Mouse (Mus musculus) midbrain, postnatal 0 days (tissue): Measurements from ENCODE around the gene B3gnt3. TPM values are rescaled to one million over a fixed set of nuclear protein-coding genes. Genes with fewer than 3 reads are reported as not detected.
"Not testable (repeated sequence)": the region's sequence is repeated elsewhere in the genome, so short reads cannot be mapped to it uniquely, and the experiment has no call there.

Experiments used
- ATAC-seq: fragments of 200-750 bp; cut with Nextera tagmentation; 2 replicates; pipeline ENCODE4 v1.8.0; 2017; ENCODE audit warnings: moderate number of reproducible peaks, mild to moderate bottlenecking, moderate TSS enrichment, moderate library complexity; ENCODE audit not compliant: low FRiP score
- DNase-seq: peaks from one replicate; pipeline ENCODE4 v3.0.0-alpha.2; 2015; ENCODE audit warnings: low spot score
- H3K27ac ChIP-seq: fragments of 300-500 bp; sonication (generic); 2 replicates; pipeline ENCODE4 v1.5.1; 2014; ENCODE audit warnings: low read depth, mild to moderate bottlenecking, low read length, mixed read lengths
- H3K27me3 ChIP-seq: fragments of 300-500 bp; sonication (generic); 2 replicates; pipeline ENCODE4 v1.6.1; 2014; ENCODE audit warnings: low read length, control low read depth, mixed read lengths; ENCODE audit not compliant: insufficient read depth
- H3K36me3 ChIP-seq: fragments of 300-500 bp; sonication (generic); 2 replicates; pipeline ENCODE4 v1.6.1; 2014; ENCODE audit warnings: low read length, control low read depth, mixed read lengths; ENCODE audit not compliant: insufficient read depth
- H3K4me1 ChIP-seq: fragments of 300-500 bp; sonication (generic); 2 replicates; pipeline ENCODE4 v1.6.1; 2014; ENCODE audit warnings: mild to moderate bottlenecking, control low read depth, antibody characterized with exemption, low read length, mixed read lengths; ENCODE audit not compliant: insufficient read depth
- H3K4me2 ChIP-seq: fragments of 300-500 bp; sonication (generic); 2 replicates; pipeline ENCODE4 v1.6.1; 2014; ENCODE audit warnings: low read depth, mild to moderate bottlenecking, low read length, mixed read lengths; ENCODE audit not compliant: poor library complexity, severe bottlenecking
- H3K4me3 ChIP-seq: fragments of 300-500 bp; sonication (generic); 2 replicates; pipeline ENCODE4 v1.5.1; 2014; ENCODE audit warnings: low read depth, mild to moderate bottlenecking, low read length, moderate library complexity
- H3K9ac ChIP-seq: fragments of 300-500 bp; sonication (generic); replicated peaks from 2 replicates; pipeline ENCODE4 v1.6.1; 2014; ENCODE audit warnings: mild to moderate bottlenecking, low read length, moderate library complexity, mixed read lengths; ENCODE audit not compliant: poor library complexity, severe bottlenecking
- H3K9me3 ChIP-seq: fragments of 300-500 bp; sonication (generic); 2 replicates; pipeline ENCODE4 v1.6.1; 2016; ENCODE audit warnings: low read length, control low read depth
- CTCF ChIP-seq: IDR thresholded peaks from 2 replicates; pipeline ENCODE4 v1.5.1; 2016; ENCODE audit warnings: antibody characterized with exemption, mild to moderate bottlenecking
- WGBS: fragments of 180-500 bp; shearing (Covaris S2); extraction: QIAGEN DNeasy Blood & Tissue Kit; methylation state at CpG from one replicate; pipeline ENCODE4 v1.1.7; 2014; 5-methylcytosine and 5-hydroxymethylcytosine counted together
- polyA plus RNA-seq: library from polyadenylated mRNA; unstranded; fragments of >200 nt; fragmentation: Nextera tagmentation; extraction: Ambion mirVana; gene quantifications from 2 replicates; pipeline ENCODE4 v1.2.1, GENCODE M21; 2015
- total RNA-seq: library from RNA; depleted of rRNA; stranded (reverse); fragments of >200 nt; gene quantifications from 2 replicates; pipeline ENCODE4 v1.2.3, GENCODE M21; 2014; rRNA removed

Gene B3gnt3
- total RNA-seq = 0.24 and 1.6 TPM in 2 replicates
- polyA plus RNA-seq = 0.31 and 0.50 TPM in 2 replicates

- Histone ChIP-seq H3K4me1 (no peaks in the 10 kb centered on the region), H3K4me2 (no peak within 1 kb of the TSS), H3K27me3 (peaks cover 32% of the 10 kb centered on the region; the same call in 1 of the 2 replicates), H3K9ac (no peak within 1 kb of the TSS), H3K4me3 (peak within 1 kb of the TSS; percentile 2; the same call in 1 of the 2 replicates), H3K9me3 (no peaks in the 10 kb centered on the region), H3K27ac (no peak within 1 kb of the TSS), H3K36me3 (no peaks in the 10 kb centered on the region)
- no peak for TF ChIP-seq CTCF
- ATAC-seq = no peak
- DNase-seq = no peak
- 19% methylated on average over 30 of the region's 34 CpGs for WGBS
Observed at GRCm38 (mm10) chr8:71701414-71702086, at the start of gene B3gnt3. B3gnt3 (minus strand) TSS chr8:71701789.

DNA sequence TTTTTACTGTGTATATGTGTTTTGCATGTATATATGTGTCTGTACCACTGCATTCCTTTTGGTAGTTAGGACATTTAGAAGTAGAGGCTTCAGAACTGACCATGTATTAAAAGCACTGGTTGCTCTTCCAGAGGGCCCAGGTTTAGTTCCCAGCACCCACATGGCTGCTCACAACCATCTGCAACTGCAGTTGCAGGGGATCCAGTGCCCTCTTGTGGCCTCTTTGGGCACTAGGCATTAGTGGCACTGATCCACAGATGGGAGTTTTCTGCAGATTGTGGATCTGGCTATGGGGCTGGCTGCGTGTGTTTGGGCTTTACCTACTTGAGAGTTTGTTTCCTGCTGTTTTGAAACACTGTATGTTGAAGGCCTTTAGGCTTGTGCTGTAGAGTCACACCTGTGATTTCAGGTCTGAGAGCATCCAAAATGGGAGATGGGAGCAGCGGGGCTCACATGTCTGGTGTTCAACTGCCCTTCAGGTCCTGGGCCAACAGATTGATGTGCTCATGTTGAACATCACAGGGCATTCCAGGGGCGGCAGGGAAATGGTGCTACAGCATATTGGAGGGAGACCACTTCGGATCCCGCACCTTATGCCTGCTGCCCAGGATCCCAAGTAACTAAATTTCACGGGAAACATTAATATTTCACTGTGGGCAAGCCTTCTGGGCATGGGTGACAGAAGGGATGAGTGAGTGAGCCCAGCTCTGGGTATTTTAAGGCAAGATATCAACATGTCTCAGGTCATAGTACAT, 47.9 kb upstream of the B3gnt3 start:
- H3K36me3 ChIP-seq, H3K4me2 ChIP-seq, H3K4me1 ChIP-seq, H3K9me3 ChIP-seq, H3K27me3 ChIP-seq, H3K4me3 ChIP-seq, DNase-seq, H3K9ac ChIP-seq, ATAC-seq, H3K27ac ChIP-seq: not testable (repeated sequence)
- 83% methylated on average over 6 of the region's 6 CpGs for WGBS
- TF ChIP-seq CTCF = peak; percentile 28; the same call in 1 of the 2 replicates

DNA sequence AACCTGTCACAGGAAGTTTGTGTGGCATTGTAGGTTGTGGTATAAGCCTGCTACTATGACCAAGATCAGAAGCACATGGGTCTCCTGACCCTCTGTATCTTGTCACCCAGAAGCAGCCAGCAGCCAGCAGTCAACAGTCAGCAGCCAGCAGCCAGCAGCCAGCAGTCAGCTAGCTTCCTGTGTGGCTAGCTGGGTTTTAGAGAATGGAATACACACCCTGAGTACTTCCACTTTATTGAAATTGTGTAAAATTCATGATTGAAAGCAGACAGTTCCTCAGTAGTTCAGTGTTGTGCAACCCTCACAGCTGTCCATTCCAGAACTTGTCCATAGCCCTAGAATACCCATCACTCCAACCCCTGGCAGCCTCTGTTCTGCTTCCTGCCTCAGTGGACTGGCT, 45.5 kb upstream of the B3gnt3 start:
- not testable (repeated sequence) for H3K4me3 ChIP-seq, H3K27ac ChIP-seq, H3K9ac ChIP-seq, H3K4me1 ChIP-seq, H3K36me3 ChIP-seq, H3K9me3 ChIP-seq, DNase-seq, H3K4me2 ChIP-seq, ATAC-seq, H3K27me3 ChIP-seq

DNA sequence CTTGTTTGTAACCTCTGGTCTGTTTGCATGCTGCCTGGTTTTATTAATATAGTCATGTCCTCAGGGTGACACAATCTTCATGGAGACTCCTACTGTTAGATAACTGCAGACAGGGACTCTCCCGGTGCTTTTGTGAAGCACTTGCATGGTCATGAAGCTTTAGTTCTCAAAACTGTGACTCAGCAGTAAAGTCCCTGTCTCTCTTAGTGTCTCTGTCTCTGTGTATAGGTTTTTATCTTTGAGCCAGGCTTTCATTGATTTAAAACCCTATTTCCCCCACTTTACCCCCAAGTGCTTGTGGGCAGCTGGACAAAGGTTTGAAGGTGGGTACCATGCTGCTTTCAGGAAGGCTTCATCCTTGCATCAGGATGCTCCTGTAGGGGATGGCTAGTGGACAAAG, 43.7 kb upstream of the B3gnt3 start:
- Histone ChIP-seq H3K36me3 (no peaks in the 10 kb centered on the region), H3K9me3 (no peaks in the 10 kb centered on the region), H3K27me3 (no peaks in the 10 kb centered on the region), H3K9ac (no peak overlapping the region), H3K4me2 (no peak overlapping the region), H3K4me3 (no peak overlapping the region), H3K4me1 (no peaks in the 10 kb centered on the region), H3K27ac (no peak overlapping the region)
- 87% methylated on average over 1 of the region's 1 CpGs for WGBS
- no peak for TF ChIP-seq CTCF
- no peak for DNase-seq
- ATAC-seq = no peak

- ATAC-seq (no peak), DNase-seq (no peak)
- Histone ChIP-seq H3K9me3 (no peaks in the 10 kb centered on the region), H3K27ac (no peak overlapping the region), H3K9ac (no peak overlapping the region), H3K27me3 (no peaks in the 10 kb centered on the region), H3K36me3 (no peaks in the 10 kb centered on the region), H3K4me2 (no peak overlapping the region), H3K4me3 (no peak overlapping the region), H3K4me1 (no peaks in the 10 kb centered on the region)
- TF ChIP-seq CTCF = no peak
- 63% methylated on average over 2 of the region's 2 CpGs for WGBS
Observed at GRCm38 (mm10) chr8:71742783-71743182, 41.2 kb upstream of the B3gnt3 start.

- peak; percentile 32; the same call in 1 of the 2 replicates for ATAC-seq
- DNase-seq = no peak
- no peaks in the 10 kb centered on the region for H3K4me1 ChIP-seq
- H3K27ac ChIP-seq = no peak overlapping the region
- no peak for TF ChIP-seq CTCF
- WGBS = under 1% methylated on average over 18 of the region's 19 CpGs
- peak overlapping the region; percentile 29 for H3K4me3 ChIP-seq
- H3K27me3 ChIP-seq = no peaks in the 10 kb centered on the region
- H3K4me2 ChIP-seq = peak overlapping the region; percentile 61
- H3K36me3 ChIP-seq = no peaks in the 10 kb centered on the region
- H3K9ac ChIP-seq = peak overlapping the region; percentile 33; the same call in 1 of the 2 replicates
- H3K9me3 ChIP-seq = no peaks in the 10 kb centered on the region
Observed at GRCm38 (mm10) chr8:71741687-71742114, 40.1 kb upstream of the B3gnt3 start.
